Mouse (Mus musculus) intestine, embryonic 16.5 days (tissue): ENCODE measurements around the gene Sfxn2. TPM values are rescaled to one million over a fixed set of nuclear protein-coding genes. Genes with fewer than 3 reads are reported as not detected.

ENCODE experiments used
- ATAC-seq: fragments of 200-750 bp; cut with Nextera tagmentation; 2 replicates; pipeline ENCODE4 v1.8.0; 2017; ENCODE audit warnings: moderate TSS enrichment, moderate library complexity
- H3K27ac ChIP-seq: fragments of 300-500 bp; sonication (generic); 2 replicates; pipeline ENCODE4 v1.5.1; 2014; ENCODE audit warnings: mild to moderate bottlenecking, low read length
- H3K27me3 ChIP-seq: fragments of 300-500 bp; sonication (generic); replicated peaks from 2 replicates; pipeline ENCODE4 v1.6.1; 2014; ENCODE audit warnings: low read length, control low read depth, mixed read lengths; ENCODE audit not compliant: control insufficient read depth, insufficient read depth
- H3K36me3 ChIP-seq: fragments of 300-500 bp; sonication (generic); 2 replicates; pipeline ENCODE4 v1.6.1; 2014; ENCODE audit warnings: low read length, control low read depth; ENCODE audit not compliant: control insufficient read depth, insufficient read depth
- H3K4me1 ChIP-seq: fragments of 300-500 bp; sonication (generic); 2 replicates; pipeline ENCODE4 v1.6.1; 2014; ENCODE audit warnings: low read length, control low read depth, mixed read lengths; ENCODE audit not compliant: control insufficient read depth, insufficient read depth
- H3K4me2 ChIP-seq: fragments of 300-500 bp; sonication (generic); 2 replicates; pipeline ENCODE4 v1.6.1; 2014; ENCODE audit warnings: low read depth, low read length, control low read depth
- H3K4me3 ChIP-seq: fragments of 300-500 bp; sonication (generic); 2 replicates; pipeline ENCODE4 v1.5.1; 2014; ENCODE audit warnings: mild to moderate bottlenecking, low read length
- H3K9ac ChIP-seq: fragments of 300-500 bp; sonication (generic); 2 replicates; pipeline ENCODE4 v1.6.1; 2014; ENCODE audit warnings: low read depth, low read length
- H3K9me3 ChIP-seq: fragments of 300-500 bp; sonication (generic); 2 replicates; pipeline ENCODE4 v1.6.1; 2016; ENCODE audit warnings: low read length, control low read depth; ENCODE audit not compliant: control insufficient read depth
- WGBS: fragments of 180-500 bp; shearing (Covaris S2); extraction: QIAGEN DNeasy Blood & Tissue Kit; methylation state at CpG from one replicate; pipeline ENCODE4 v1.1.7; 2014; 5-methylcytosine and 5-hydroxymethylcytosine counted together
- polyA plus RNA-seq: library from polyadenylated mRNA; unstranded; fragments of >200 nt; fragmentation: Nextera tagmentation; extraction: Ambion mirVana; gene quantifications from 2 replicates; pipeline ENCODE4 v1.2.1, GENCODE M21; 2015

Gene Sfxn2
- 16.7 and 18.1 TPM in 2 replicates for polyA plus RNA-seq

GRCm38 (mm10) chr19:46572951-46573937, at the start of gene Sfxn2, which contains the start of gene Arl3:
Gene Sfxn2 (plus strand): TSS chr19:46573365.
Gene Arl3 (minus strand): TSS chr19:46573198.
- H3K4me2 ChIP-seq = peak within 1 kb of the TSS; percentile 88
- H3K36me3 ChIP-seq = no peaks in the 10 kb centered on the region
- ATAC-seq = peak; percentile 97
- no peaks in the 10 kb centered on the region for H3K9me3 ChIP-seq
- peaks cover 11% of the 10 kb centered on the region for H3K4me1 ChIP-seq
- peak within 1 kb of the TSS; percentile 86 for H3K4me3 ChIP-seq
- peak within 1 kb of the TSS; percentile 80 for H3K27ac ChIP-seq
- under 1% methylated on average over 63 of the region's 67 CpGs for WGBS
- no peaks in the 10 kb centered on the region for H3K27me3 ChIP-seq
- peak within 1 kb of the TSS; percentile 78 for H3K9ac ChIP-seq

DNA sequence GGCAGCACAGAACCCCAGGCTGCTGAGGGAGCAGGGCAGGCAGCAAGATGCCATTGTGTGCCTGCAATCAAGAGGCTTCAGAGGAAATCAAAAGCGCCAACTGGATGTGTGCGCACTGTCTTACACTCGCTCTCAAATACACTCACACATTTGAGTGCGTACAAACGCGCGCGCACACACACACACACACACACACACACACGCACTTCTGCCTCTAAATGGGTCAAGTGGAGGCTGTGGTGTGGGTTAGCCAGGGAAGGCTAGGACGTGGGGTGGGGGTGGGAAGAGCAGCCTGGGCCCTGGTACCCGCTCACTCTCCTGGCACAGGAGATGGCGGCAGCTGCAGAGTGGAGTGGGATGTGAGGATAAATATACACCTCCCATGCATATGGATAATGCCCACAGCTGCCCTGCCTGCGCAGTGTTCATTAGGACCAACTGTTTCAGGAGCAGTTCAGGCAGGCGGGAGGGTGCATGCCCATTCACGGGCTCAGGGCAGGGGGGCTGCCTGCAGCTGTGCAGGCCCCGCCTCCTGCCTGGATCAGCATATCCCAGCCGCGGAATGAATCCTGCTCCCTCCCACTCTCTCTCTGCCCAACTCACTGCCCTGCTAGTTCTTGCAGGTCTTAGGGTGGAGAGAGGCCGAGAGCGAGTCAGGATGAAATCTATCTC, 49.5 kb upstream of the Sfxn2 start:
- H3K4me2 ChIP-seq = peak overlapping the region; percentile 21
- peak overlapping the region; percentile 21 for H3K4me3 ChIP-seq
- no peaks in the 10 kb centered on the region for H3K9me3 ChIP-seq
- WGBS = 8% methylated on average over 20 of the region's 20 CpGs
- peak overlapping the region; percentile 47 for H3K9ac ChIP-seq
- ATAC-seq = peak; percentile 60
- H3K36me3 ChIP-seq = no peaks in the 10 kb centered on the region
- peaks cover 51% of the 10 kb centered on the region for H3K4me1 ChIP-seq
- peak overlapping the region; percentile 52 for H3K27ac ChIP-seq
- H3K27me3 ChIP-seq = no peaks in the 10 kb centered on the region

DNA sequence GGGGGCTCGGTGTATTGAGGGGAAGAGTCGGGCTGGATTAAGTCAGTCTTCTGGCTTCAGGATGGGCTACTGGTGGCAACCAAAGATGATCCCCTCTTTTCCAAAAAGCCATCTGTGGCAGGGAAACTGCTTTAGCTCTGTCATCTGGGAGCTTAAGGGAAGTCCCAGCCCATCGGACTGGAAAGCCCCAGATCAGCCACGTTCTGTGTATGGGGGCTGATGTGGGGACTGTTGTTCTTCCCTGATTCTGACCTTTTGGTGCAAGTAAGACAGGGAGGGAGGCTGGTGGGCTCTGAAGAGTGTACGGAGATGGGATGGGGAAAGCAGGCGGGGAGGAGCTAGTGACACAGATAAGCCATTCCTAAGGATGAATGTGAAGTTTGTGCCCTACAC, 49.0 kb upstream of the Sfxn2 start:
- Histone ChIP-seq H3K9ac (peak overlapping the region; percentile 47), H3K36me3 (no peaks in the 10 kb centered on the region), H3K4me3 (no peak overlapping the region; the same call in 1 of the 2 replicates), H3K4me1 (peaks cover 51% of the 10 kb centered on the region), H3K4me2 (peak overlapping the region; percentile 21), H3K27me3 (no peaks in the 10 kb centered on the region), H3K9me3 (no peaks in the 10 kb centered on the region), H3K27ac (peak overlapping the region; percentile 52)
- peak; percentile 2; the same call in 1 of the 2 replicates for ATAC-seq
- 16% methylated on average over 6 of the region's 6 CpGs for WGBS

- H3K27ac ChIP-seq = peak overlapping the region; percentile 52
- 28% methylated on average over 14 of the region's 14 CpGs for WGBS
- no peaks in the 10 kb centered on the region for H3K27me3 ChIP-seq
- peak overlapping the region; percentile 39; the same call in 1 of the 2 replicates for H3K9ac ChIP-seq
- no peaks in the 10 kb centered on the region for H3K36me3 ChIP-seq
- H3K4me3 ChIP-seq = no peak overlapping the region
- peak; percentile 45 for ATAC-seq
- H3K4me1 ChIP-seq = peaks cover 55% of the 10 kb centered on the region
- no peaks in the 10 kb centered on the region for H3K9me3 ChIP-seq
- H3K4me2 ChIP-seq = peak overlapping the region; percentile 21
Measured at GRCm38 (mm10) chr19:46524601-46525321, 48.4 kb upstream of the Sfxn2 start.

DNA sequence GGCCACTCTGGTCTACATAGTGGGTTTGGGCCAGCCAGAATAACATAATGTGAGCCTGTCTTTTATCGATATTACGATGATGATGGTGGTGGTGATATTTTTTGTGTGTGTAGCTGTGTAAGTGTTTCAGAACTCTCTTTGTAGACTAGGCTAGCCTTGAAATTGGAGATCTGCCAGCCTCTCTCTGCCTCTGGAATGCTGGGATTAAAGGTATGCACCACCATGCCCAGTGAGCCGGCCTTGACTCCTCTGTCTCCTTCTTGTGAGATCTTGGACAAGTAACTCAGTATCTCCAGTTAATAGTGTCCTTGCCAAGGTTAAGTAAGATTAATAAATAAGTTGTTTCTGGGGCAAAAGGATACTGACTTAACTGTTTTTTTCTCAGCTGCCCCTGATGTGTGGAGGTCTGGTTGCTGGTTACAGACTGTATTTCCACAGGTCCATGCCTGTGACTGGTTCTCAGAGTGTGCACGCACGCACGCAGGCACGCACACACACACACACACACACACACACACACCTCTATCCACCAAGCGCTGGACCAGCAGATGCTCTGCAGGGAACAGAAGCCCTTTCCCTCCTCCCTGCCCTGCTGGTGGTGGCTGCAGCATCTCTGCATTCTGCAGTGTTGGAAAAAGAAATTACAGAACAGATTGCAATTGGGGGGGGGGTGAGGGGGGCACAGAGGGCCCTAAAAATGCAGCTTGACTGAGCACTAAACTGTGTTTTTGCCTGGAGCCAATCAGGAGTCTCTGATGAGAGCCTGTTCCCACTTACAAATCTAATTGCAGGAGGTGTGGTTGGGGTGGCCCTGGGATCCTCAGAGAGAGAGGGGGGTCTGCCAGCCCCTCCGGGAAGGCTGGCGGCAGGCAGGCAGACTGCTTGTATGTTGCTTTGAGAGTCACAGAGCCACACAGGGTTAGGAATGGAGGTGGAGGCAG, 47.2 kb upstream of the Sfxn2 start:
- Histone ChIP-seq H3K4me1 (peaks cover 62% of the 10 kb centered on the region), H3K27ac (no peak overlapping the region), H3K27me3 (no peaks in the 10 kb centered on the region)

GRCm38 (mm10) chr19:46527632-46528528, 45.3 kb upstream of the Sfxn2 start:
- Histone ChIP-seq H3K4me1 (peaks cover 73% of the 10 kb centered on the region), H3K4me3 (peak overlapping the region; percentile 17; the same call in 1 of the 2 replicates), H3K9ac (peak overlapping the region; percentile 54; the same call in 1 of the 2 replicates), H3K9me3 (no peaks in the 10 kb centered on the region), H3K36me3 (no peaks in the 10 kb centered on the region), H3K27me3 (no peaks in the 10 kb centered on the region), H3K4me2 (peak overlapping the region; percentile 43), H3K27ac (no peak overlapping the region)
- WGBS = 47% methylated on average over 17 of the region's 17 CpGs
- ATAC-seq = no peak

More for the DNA sequence above, 47.2 kb upstream of the Sfxn2 start:
- 59% methylated on average over 10 of the region's 10 CpGs for WGBS
- H3K9me3 ChIP-seq = no peaks in the 10 kb centered on the region
- H3K36me3 ChIP-seq = no peaks in the 10 kb centered on the region
- no peak overlapping the region for H3K9ac ChIP-seq
- H3K4me3 ChIP-seq = no peak overlapping the region
- ATAC-seq = no peak
- no peak overlapping the region for H3K4me2 ChIP-seq

GRCm38 (mm10) chr19:46528529-46529213, 44.5 kb upstream of the Sfxn2 start:
- H3K9me3 ChIP-seq = no peaks in the 10 kb centered on the region
- peak overlapping the region; percentile 54 for H3K9ac ChIP-seq
- H3K4me3 ChIP-seq = peak overlapping the region; percentile 17
- H3K4me2 ChIP-seq = peak overlapping the region; percentile 43
- WGBS = 7% methylated on average over 20 of the region's 20 CpGs
- H3K36me3 ChIP-seq = no peaks in the 10 kb centered on the region
- peak; percentile 23 for ATAC-seq
- H3K27me3 ChIP-seq = no peaks in the 10 kb centered on the region
- no peak overlapping the region for H3K27ac ChIP-seq
- H3K4me1 ChIP-seq = peaks cover 71% of the 10 kb centered on the region
